Mouse (Mus musculus): Measurements from ENCODE around the gene Gzmf.
"Not testable (repeated sequence)": the region's sequence is repeated elsewhere in the genome, so short reads cannot be mapped to it uniquely, and the experiment has no call there.

Gene Gzmf

DNA sequence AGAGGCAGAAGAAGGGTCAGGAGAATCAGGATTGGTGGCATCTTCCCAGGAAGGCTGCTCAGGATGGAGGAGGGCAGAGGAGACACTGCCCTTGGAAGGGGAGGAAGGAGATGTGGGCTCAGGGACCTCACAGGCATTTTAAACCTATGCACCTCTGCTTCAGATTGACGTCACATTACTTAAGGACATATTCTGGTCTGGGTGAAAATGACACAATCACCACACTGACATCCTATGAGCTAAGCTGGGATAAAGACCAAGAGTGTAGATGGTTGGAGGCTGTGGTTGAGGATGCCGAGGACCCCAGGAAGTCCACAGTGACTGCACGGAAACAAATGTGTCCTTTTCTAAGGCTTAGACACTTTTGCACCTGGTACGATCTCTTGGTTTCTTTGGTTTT is at the start of gene Gzmf:
Gene Gzmf (minus strand): TSS at position 101 of the 400 bp plus-strand sequence.
- DNase-seq (ENCODE audit: low spot score in 2 of 2) = no peak

DNA sequence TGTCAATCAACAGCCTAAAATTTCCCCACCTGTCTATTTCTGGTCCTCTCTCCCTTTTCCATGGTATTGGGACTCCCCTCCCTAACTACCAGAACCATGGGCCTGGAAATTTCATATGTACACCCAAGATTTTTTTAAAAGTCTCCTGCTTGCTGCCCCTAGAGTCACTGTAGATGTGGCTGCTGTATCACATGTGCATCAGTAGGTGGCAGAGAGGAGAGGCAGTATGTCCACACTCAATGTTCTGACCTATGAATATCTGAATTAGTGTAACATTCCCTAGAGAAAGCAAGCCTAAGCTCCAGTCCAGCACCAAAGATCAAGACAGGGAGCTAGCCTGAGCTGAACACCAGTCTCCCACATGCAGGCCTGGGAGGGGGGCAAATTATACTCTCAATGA is 29.2 kb upstream of the Gzmf start:
- no peak for DNase-seq (ENCODE audit: low spot score in 2 of 2)

DNA sequence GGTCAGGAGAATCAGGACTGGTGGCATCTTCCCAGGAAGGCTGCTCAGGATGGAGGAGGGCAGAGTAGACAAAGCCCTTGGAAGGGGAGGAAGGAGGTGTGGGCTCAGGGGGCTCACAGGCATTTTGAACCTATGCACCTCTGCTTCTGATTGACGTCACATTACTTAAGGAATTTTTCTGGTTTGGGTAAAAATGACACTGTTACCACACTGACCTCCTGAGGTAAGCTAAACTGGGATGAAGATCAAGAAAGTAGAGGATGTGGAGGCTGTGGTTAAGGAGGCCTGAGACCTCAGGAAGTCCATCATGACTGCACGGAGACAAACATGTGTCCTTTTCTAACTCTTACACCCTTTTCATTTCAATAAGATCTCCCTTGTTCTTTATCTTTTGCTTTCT is 23.3 kb upstream of the Gzmf start, which contains the start of gene Gzmc:
Gene Gzmc (minus strand): TSS at position 101 of the 400 bp plus-strand sequence.
- DNase-seq (ENCODE audit: low spot score in 2 of 2) = no peak

DNA sequence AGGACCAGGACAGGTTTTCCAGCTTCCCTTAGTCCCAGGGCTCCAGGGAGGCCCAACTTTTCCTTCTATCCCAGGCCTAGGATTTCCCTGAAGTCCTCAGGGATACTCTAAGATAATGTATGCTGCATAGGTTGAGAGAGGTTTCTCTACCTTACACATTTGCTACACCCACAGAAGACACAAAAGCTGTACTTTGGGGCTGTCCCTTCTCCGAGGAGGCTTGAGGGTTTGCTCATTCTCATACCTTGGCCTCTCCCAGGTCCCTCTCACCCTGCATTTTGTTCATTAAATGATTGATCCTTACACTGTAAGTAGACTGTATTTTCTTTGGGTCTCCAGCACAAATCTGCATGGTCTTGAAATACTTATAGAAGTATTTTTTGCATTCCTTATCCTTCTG is 5.6 kb downstream of the Gzmf start:
- DNase-seq (ENCODE audit: low spot score in 2 of 2) = no peak

DNA sequence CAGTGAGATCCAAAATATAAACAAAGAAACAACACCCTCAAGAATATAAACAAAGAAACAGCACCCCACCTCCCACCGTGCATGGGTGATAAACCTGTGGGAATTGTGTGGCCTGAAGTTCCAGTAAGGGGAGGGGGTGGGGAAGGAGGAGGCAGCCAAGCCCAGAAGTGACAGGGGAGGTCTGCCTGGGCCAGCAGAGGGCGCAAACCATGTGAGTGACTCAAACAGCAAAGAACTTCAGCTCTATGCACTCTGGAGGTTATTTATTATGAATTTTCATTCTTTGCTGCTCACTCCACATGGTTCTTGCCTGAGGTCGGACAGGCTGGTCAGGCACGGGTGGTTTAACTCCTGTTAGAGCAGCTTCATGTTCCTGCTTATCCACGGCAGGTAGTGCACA is 6.2 kb downstream of the Gzmf start:
- DNase-seq (ENCODE audit: low spot score in 2 of 2) = not testable (repeated sequence)

DNA sequence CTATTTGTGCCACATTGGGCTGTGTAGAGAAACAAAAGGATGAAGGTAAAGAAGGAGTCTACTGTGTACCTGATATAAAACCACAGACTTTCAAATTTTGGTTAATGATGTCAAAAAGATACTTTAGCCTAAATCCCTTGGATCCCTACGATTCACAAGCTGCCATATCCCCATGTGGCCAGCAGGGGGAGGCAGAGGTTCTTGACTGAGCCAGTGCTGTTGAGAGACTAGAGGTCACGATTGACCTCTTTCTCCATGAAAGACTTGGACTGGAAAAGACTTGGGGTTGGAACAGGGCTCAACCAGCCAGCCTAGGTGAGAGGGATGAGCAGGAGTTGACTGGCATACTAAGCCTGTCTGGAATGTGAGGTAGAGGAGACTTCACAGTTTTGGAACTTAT is 7.2 kb downstream of the Gzmf start:
- peak; percentile 55 to 61 for DNase-seq (ENCODE audit: low spot score in 2 of 2)

DNA sequence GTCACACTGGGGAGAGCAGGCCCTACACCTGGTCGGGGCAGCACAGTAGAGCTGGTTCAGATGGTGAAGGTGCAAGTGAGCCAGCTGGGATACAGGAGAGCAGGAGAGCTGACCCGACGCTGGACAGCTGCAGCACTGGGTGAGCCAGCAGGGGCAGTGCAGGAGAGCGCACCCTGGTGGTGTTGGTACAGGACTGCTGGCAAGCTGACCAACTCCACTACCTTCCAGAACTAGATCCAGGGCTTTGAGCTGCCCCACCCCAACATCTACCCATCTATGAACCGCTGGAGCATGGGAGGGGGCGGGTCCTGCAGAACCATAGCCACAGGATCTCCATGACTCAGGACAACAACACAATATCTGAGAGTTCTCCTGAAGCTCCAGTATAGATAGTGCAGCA is 24.3 kb downstream of the Gzmf start:
- DNase-seq (ENCODE audit: low spot score in 2 of 2) = no peak

DNA sequence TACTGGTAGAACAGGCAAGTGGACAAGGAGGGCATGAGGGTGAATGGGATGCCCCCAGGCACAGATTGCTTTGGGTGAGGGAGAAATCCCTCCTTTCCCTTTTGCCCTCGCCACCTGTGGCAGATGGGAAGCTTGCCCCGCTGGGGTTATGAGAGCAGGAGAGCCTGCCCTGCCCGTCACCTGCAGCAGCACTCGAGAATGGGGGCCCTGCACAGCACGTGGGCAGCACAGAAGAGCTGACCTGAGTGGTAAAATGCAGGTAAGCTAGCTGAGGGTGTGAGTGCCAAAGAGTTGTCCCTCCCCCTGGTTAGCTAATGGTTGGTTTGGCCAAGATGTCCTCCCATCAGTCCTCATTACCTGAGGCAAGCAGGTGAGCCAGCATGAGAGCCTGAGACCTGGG is 24.7 kb downstream of the Gzmf start:
- no peak for DNase-seq (ENCODE audit: low spot score in 2 of 2)

DNA sequence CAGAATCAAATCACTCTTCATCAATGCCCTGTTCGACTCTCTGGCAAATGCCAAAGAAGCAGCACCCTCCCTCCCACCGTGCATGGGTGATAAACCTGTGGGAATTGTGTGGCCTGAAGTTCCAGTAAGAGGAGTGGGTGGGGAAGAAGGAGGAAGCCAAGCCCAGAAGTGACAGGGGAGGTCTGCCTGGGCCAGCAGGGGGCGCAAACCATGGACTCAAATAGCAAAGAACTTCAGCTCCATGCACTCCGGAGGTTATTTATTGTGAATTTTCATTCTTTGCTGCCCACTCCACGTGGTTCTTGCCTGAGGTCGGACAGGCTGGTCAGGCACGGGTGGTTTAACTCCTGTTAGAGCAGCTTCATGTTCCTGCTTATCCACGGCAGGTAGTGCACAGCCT is 33.6 kb downstream of the Gzmf start:
- DNase-seq (ENCODE audit: low spot score in 2 of 2) = peak in 1 of 2 experiments; percentile 11

DNA sequence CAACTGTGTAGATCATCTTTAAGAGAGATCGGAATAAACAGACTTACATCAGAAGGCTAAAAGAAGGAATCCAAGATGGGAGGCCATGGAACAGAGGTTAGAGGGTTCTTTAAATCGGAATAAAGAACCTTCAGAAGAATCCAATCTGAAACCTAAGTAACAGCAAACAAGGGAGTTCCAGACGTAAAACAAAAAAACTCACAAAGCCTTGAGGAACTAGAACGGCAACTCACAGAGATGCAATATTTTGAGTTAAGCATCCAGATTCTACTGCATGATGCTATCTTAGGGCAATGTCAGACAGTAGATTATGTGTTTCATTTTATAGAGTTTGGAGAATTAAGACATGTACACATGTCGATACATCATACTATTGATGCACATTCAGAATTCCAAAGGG is 36.7 kb downstream of the Gzmf start, which contains the start of gene Gzmn:
Gene Gzmn (minus strand): TSS at position 101 of the 400 bp plus-strand sequence.
- DNase-seq (ENCODE audit: low spot score in 2 of 2) = no peak

DNA sequence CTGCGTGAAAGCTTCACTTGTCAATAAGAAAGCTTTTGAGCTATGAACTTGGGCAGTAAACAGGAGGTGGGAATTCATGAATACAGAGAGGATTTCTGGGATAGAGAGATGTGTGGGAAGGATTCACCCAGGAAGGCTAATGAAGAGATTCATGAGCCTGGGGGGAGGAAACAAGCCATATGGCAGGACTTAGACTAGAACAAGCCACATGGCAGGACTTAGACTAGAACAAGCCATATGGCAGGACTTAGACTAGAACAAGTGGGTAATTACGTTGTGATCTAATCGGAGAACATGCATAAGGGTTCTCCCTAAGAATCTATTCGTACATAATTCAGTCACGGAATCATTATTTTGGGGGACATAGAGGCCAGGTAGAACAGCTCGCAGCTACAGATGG is 37.8 kb downstream of the Gzmf start:
- no peak for DNase-seq (ENCODE audit: low spot score in 2 of 2)

DNA sequence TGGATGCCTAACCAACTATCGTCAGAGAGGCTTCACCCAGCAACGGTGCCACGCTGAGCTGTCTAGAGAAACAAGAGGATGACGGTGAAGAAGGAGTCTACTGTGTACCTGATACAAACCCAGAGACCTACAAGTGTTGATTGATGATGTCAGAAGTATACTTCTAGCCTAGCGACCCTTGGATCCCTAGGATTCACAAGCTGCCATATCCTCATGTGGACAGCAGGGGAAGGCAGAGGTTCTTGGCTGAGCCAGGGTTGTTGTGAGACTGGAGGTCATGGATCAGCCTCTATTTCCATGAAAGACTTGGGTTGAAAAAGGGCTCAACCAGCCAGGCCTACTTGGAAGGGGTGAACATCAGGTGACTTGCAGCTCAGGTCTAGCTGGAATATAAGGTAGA is 38.5 kb downstream of the Gzmf start:
- no peak for DNase-seq (ENCODE audit: low spot score in 2 of 2)

DNA sequence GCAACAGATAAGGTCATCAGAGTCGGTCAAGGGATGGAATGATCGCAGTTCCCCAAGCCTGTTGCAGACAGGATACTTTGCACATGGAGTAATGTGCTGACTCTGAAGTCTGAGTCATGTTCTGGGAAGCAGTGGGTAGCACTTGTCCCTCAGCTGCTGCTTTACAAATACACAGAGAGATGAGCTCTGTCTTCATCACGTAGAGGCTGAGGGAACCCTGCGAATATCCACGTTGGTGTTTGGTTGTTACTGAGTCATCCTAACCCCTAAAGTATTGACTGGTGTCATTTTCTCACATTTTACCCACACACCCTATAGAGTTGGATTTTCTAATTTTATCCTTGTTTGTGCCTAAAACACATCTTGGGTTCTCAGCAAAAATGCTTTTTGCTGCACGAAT is 43.2 kb downstream of the Gzmf start:
- DNase-seq (ENCODE audit: low spot score in 2 of 2) = no peak

DNA sequence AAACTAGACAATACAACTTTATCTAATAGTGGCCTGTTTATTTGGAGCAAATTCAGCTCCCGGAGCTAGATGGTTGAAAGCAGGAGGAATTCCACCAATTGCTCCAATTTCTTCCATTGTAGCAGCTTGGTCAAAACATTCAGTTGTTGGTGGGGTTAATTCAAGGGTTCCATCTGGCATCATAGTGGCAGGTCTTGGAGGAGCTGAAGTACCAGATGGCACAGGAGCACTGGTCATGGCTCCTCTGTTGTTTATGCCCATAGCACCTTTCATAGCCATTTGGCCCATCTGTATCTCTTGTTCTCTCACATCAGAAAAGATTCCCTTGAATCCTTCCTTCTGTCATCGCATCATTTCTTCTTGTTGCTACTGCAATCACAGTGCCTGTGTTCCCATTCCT is 49.1 kb downstream of the Gzmf start:
- DNase-seq (ENCODE audit: low spot score in 2 of 2) = no peak

DNA sequence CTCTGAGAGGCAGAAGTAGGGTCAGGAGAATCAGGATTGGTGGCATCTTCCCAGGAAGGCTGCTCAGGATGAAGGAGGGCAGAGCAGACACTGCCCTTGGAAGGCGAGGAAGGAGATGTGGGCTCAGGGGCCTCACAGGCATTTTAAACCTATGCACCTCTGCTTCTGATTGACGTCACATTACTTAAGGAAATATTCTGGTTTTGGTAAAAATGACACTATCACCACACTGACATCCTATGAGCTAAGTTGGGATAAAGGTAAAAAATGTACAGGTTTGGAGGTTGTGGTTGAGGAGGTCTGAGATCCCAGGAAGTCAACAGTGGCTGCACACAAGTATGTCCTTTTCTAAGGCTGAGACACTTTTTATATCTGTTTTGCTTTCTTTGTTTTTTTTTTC is 51.7 kb downstream of the Gzmf start, which contains the start of gene Gzmg:
Gene Gzmg (minus strand): TSS at position 101 of the 400 bp plus-strand sequence.
- DNase-seq (ENCODE audit: low spot score in 2 of 2) = not testable (repeated sequence)

DNA sequence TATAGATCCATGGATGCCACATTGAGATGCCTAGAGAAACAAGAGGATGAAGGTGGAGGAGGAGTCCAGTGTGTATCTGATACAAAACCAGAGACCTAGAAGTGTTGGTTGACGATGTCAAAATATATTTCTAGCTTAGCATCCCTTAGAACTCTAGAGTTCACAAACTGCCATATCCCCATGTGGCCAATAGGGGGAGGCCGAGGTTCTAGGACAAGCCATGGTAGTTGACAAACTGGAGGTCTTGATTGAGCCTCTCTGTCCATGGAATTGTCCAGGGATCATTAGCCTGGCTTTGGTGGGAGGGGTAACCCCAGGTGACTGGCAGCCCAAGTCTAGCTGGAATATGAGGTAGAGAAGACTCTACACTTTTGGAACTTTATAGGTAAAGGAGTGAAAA is 55.9 kb downstream of the Gzmf start:
- DNase-seq (ENCODE audit: low spot score in 2 of 2) = no peak
